Mouse (Mus musculus): ENCODE results near the gene Plppr1. TPM values are rescaled to one million over a fixed set of nuclear protein-coding genes. Genes with fewer than 3 reads are reported as not detected.

Plppr1 gene
- 0.77 and 0.88 TPM in 2 replicates for polyA plus RNA-seq (2012; rRNA removed)

DNA sequence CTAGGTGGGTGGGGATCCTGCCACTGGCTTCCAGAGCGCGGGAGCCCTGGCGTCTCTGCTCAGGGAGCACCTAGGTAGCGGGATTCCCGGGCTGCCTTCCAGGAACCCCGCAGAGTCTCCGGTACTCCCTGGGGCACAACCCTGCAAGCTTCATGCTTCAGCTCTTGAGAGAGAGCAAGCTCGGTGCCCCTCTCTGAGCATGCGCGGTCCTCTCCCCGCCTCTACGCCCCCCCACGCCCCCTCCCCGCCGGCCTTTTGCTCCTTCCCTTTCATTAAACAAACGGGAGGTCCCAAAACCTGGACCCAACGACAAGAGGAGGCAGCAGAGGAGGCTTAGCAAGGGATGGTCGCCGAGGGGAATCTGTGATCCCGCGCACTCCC is at the start of gene Plppr1:
Plppr1 (plus strand) TSS at position 253 of the 381 bp plus-strand sequence.
- Histone ChIP-seq H3K36me3 (ENCODE audit: control insufficient read depth, insufficient read depth, low read length) (no peaks in the 10 kb centered on the region), H3K27ac (ENCODE audit: insufficient read depth, low read depth, low read length) (no peak within 1 kb of the TSS; the same call in 1 of the 2 replicates), H3K4me1 (ENCODE audit: control insufficient read depth, insufficient read depth, low read length) (0 out of 2 replicates have a peak, but pooled peaks cover 2% of the 10 kb centered on the region), H3K27me3 (replicated peaks; ENCODE audit: control insufficient read depth, insufficient read depth, low read length) (no peaks in the 10 kb centered on the region), H3K4me3 (ENCODE audit: insufficient read depth, low read depth, low read length) (peak within 1 kb of the TSS; percentile 63)
- TF ChIP-seq CTCF (conservative IDR thresholded peaks at IDR 0.05; ENCODE audit: insufficient read depth, insufficient read length, low read depth, low read length) (no peak), POLR2A (IDR thresholded peaks at IDR 0.05; ENCODE audit: low read depth, low read length) (no peak)
- 1% methylated on average over 21 of the region's 21 CpGs for WGBS
- DNase-seq: peak; percentile 10

DNA sequence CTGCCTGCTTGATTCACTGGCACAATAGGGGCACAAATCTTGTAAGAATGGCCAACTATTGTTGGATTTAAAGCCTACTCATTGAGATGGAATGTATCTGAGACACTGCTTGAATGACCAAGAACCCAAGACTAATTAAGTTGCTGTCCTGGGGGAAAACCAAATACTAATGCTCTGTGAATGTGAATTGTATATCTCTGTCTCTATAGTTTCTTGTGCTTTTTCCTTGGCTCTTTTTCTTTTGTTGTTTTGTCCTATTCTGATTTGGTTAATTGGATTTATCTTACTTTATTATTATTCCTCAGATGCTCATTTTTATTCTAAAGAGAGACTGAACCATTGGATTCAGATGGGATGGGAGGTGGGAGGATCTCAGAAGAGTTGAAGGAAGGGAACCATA is 42.4 kb upstream of the Plppr1 start:
- Histone ChIP-seq H3K27ac (ENCODE audit: insufficient read depth, low read depth, low read length) (no peak overlapping the region), H3K27me3 (replicated peaks; ENCODE audit: control insufficient read depth, insufficient read depth, low read length) (no peaks in the 10 kb centered on the region), H3K36me3 (ENCODE audit: control insufficient read depth, insufficient read depth, low read length) (no peaks in the 10 kb centered on the region), H3K4me3 (ENCODE audit: insufficient read depth, low read depth, low read length) (no peak overlapping the region), H3K4me1 (ENCODE audit: control insufficient read depth, insufficient read depth, low read length) (no peaks in the 10 kb centered on the region)
- TF ChIP-seq CTCF (conservative IDR thresholded peaks at IDR 0.05; ENCODE audit: insufficient read depth, insufficient read length, low read depth, low read length): no peak
- TF ChIP-seq POLR2A (IDR thresholded peaks at IDR 0.05; ENCODE audit: low read depth, low read length): no peak
- no peak for DNase-seq

DNA sequence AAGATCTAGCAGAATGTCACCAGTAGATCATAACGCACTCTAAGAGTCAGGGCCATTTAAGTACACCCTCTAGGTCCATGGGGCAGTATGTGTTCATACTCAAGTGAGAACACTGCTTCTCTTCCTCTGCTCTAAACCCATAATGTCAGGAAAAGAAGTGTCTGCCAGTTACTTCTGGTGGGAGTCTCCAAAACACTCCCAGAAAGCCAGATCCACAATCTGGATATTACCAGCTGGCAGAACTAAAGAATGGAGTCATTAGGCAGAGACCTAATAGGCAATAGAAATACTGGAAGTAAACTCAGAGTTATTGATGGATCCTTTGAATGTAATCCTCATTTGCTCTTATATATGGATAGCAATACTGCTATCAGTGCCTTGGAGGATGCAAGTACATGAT is 35.9 kb upstream of the Plppr1 start:
- DNase-seq: no peak
- no peak for TF ChIP-seq POLR2A (IDR thresholded peaks at IDR 0.05; ENCODE audit: low read depth, low read length)
- TF ChIP-seq CTCF (conservative IDR thresholded peaks at IDR 0.05; ENCODE audit: insufficient read depth, insufficient read length, low read depth, low read length): no peak
- Histone ChIP-seq H3K27ac (ENCODE audit: insufficient read depth, low read depth, low read length) (no peak overlapping the region), H3K36me3 (ENCODE audit: control insufficient read depth, insufficient read depth, low read length) (no peaks in the 10 kb centered on the region), H3K4me1 (ENCODE audit: control insufficient read depth, insufficient read depth, low read length) (no peaks in the 10 kb centered on the region), H3K27me3 (replicated peaks; ENCODE audit: control insufficient read depth, insufficient read depth, low read length) (no peaks in the 10 kb centered on the region), H3K4me3 (ENCODE audit: insufficient read depth, low read depth, low read length) (no peak overlapping the region)
- 94% methylated on average over 1 of the region's 1 CpGs for WGBS

DNA sequence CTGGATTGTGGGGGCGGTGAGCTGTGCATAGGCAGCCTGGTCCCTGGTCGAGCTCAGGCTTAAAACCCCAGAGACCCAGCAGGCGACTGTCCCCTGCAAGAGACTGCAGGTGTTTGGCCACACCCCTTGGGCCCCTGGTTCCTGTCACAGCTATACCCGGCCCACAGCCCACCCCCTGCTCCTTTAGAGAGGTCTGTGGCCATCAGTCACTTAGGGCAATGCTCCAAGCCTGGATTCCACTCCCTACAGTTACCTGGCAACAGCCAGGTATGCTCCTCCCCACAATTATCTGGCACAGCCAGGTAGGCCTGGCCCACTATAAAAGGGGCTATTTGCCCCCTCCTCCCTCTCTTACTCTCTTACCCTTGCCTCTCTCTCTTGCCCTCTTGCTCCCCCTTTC is 20.8 kb upstream of the Plppr1 start:
- Histone ChIP-seq H3K4me3 (ENCODE audit: insufficient read depth, low read depth, low read length) (no peak overlapping the region), H3K36me3 (ENCODE audit: control insufficient read depth, insufficient read depth, low read length) (no peaks in the 10 kb centered on the region), H3K4me1 (ENCODE audit: control insufficient read depth, insufficient read depth, low read length) (no peaks in the 10 kb centered on the region), H3K27ac (ENCODE audit: insufficient read depth, low read depth, low read length) (no peak overlapping the region), H3K27me3 (replicated peaks; ENCODE audit: control insufficient read depth, insufficient read depth, low read length) (no peaks in the 10 kb centered on the region)
- no peak for DNase-seq
- no peak for TF ChIP-seq CTCF (conservative IDR thresholded peaks at IDR 0.05; ENCODE audit: insufficient read depth, insufficient read length, low read depth, low read length)
- TF ChIP-seq POLR2A (IDR thresholded peaks at IDR 0.05; ENCODE audit: low read depth, low read length): no peak
- WGBS: 56% methylated on average over 4 of the region's 4 CpGs

DNA sequence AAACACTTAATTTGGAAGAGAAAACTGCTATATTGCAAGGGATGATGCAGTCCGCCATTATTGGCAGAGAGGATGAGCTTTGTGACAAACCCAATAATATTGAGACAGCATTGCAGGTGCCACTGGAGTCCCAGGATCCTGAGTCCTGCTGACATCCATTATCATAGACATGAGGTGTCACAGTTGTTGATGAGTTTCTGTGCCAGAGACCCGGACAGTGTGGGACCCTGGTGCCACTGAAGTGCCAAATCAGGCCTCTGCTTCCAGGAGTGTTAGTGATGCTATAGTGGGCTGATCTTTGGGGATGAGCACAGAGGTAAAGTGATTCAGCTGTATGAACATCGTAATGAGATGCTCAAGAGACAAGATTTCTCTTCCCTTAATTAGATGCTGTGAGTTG is 19.2 kb upstream of the Plppr1 start:
- DNase-seq: no peak
- Histone ChIP-seq H3K4me3 (ENCODE audit: insufficient read depth, low read depth, low read length) (no peak overlapping the region), H3K36me3 (ENCODE audit: control insufficient read depth, insufficient read depth, low read length) (no peaks in the 10 kb centered on the region), H3K27ac (ENCODE audit: insufficient read depth, low read depth, low read length) (no peak overlapping the region), H3K4me1 (ENCODE audit: control insufficient read depth, insufficient read depth, low read length) (no peaks in the 10 kb centered on the region), H3K27me3 (replicated peaks; ENCODE audit: control insufficient read depth, insufficient read depth, low read length) (no peaks in the 10 kb centered on the region)
- 82% methylated on average over 3 of the region's 3 CpGs for WGBS
- TF ChIP-seq POLR2A (IDR thresholded peaks at IDR 0.05; ENCODE audit: low read depth, low read length) (no peak), CTCF (conservative IDR thresholded peaks at IDR 0.05; ENCODE audit: insufficient read depth, insufficient read length, low read depth, low read length) (no peak)

DNA sequence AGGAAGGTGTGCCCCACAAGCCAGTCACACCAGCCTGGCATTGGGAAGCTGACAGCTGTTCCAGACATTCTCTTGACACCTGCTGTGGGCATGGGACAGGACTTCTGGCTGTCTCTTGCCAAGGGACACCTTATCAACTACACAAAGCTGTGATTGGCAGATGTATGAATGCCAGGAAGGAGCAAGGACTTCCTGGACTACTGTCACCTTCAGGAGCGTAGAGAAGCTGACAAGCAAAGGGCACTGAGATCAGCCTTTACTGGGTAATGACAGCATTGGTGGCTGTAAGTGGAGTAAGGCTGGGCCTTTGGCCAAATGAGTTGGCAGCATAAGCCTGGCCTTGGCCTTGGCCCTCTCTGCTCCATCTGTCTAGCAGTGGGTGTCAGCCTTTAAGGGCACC is 17.4 kb upstream of the Plppr1 start:
- TF ChIP-seq POLR2A (IDR thresholded peaks at IDR 0.05; ENCODE audit: low read depth, low read length) (no peak), CTCF (conservative IDR thresholded peaks at IDR 0.05; ENCODE audit: insufficient read depth, insufficient read length, low read depth, low read length) (no peak)
- peak; percentile 8 for DNase-seq
- Histone ChIP-seq H3K4me3 (ENCODE audit: insufficient read depth, low read depth, low read length) (no peak overlapping the region), H3K36me3 (ENCODE audit: control insufficient read depth, insufficient read depth, low read length) (no peaks in the 10 kb centered on the region), H3K27ac (ENCODE audit: insufficient read depth, low read depth, low read length) (no peak overlapping the region), H3K4me1 (ENCODE audit: control insufficient read depth, insufficient read depth, low read length) (no peaks in the 10 kb centered on the region), H3K27me3 (replicated peaks; ENCODE audit: control insufficient read depth, insufficient read depth, low read length) (no peaks in the 10 kb centered on the region)
- WGBS: 61% methylated on average over 1 of the region's 1 CpGs

DNA sequence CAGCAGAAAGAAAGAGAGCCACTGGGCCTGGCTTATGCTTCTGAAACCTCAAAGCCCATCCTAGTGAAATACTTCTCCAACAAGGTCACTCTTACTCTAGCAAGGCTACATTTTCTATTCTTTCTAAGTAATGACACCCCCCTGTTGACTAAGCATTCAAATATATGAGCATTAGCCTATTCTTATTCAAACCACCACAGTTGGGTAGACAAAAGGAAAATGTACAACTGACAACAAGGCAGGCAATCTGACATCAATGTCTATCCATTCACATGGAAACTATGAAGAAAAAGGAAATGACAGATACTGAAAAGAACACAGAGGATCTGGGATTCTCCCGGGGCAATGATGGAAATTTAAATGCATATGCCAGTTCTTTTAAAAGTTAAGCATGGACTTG is 8.4 kb upstream of the Plppr1 start:
- no peak for DNase-seq
- WGBS: 87% methylated on average over 1 of the region's 1 CpGs
- H3K27me3 ChIP-seq (replicated peaks; ENCODE audit: control insufficient read depth, insufficient read depth, low read length): no peaks in the 10 kb centered on the region
- TF ChIP-seq CTCF (conservative IDR thresholded peaks at IDR 0.05; ENCODE audit: insufficient read depth, insufficient read length, low read depth, low read length) (no peak), POLR2A (IDR thresholded peaks at IDR 0.05; ENCODE audit: low read depth, low read length) (no peak)
- H3K4me1 ChIP-seq (ENCODE audit: control insufficient read depth, insufficient read depth, low read length): no peaks in the 10 kb centered on the region
- no peaks in the 10 kb centered on the region for H3K36me3 ChIP-seq (ENCODE audit: control insufficient read depth, insufficient read depth, low read length)
- no peak overlapping the region for H3K4me3 ChIP-seq (ENCODE audit: insufficient read depth, low read depth, low read length)
- no peak overlapping the region for H3K27ac ChIP-seq (ENCODE audit: insufficient read depth, low read depth, low read length)

DNA sequence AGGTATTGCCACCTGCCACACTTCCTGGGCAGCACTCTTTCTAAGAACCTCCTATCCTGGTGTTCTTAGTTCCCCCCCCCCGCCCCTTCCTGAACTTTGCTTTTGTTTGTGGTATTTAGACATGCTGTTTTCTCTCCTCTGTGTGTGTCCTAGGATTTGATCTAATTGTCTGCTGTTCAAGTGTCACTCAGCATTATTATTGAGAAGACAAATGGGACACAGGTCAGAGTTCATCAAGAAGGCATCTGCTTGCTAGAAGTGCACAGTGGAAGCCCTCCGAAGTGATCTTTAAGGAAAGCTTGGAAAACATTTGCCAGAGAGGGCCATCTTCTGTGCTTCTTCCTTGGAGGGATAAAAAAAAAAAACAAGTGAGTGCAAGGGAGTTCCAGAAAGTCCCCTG is 1.2 kb upstream of the Plppr1 start:
- no peaks in the 10 kb centered on the region for H3K27me3 ChIP-seq (replicated peaks; ENCODE audit: control insufficient read depth, insufficient read depth, low read length)
- 55% methylated on average over 2 of the region's 2 CpGs for WGBS
- no peak for DNase-seq
- H3K27ac ChIP-seq (ENCODE audit: insufficient read depth, low read depth, low read length): no peak overlapping the region
- TF ChIP-seq CTCF (conservative IDR thresholded peaks at IDR 0.05; ENCODE audit: insufficient read depth, insufficient read length, low read depth, low read length) (no peak), POLR2A (IDR thresholded peaks at IDR 0.05; ENCODE audit: low read depth, low read length) (no peak)
- 0 out of 2 replicates have a peak, but pooled peaks cover 2% of the 10 kb centered on the region for H3K4me1 ChIP-seq (ENCODE audit: control insufficient read depth, insufficient read depth, low read length)
- H3K36me3 ChIP-seq (ENCODE audit: control insufficient read depth, insufficient read depth, low read length): no peaks in the 10 kb centered on the region
- no peak overlapping the region for H3K4me3 ChIP-seq (ENCODE audit: insufficient read depth, low read depth, low read length)
